Mouse (Mus musculus): ENCODE data around the gene Cd24a. TPM values are rescaled to one million over a fixed set of nuclear protein-coding genes. Genes with fewer than 3 reads are reported as not detected.

Gene Cd24a
- total RNA-seq (2021) = 10 to 100 TPM; 21.8 to 24.1 TPM
- long read RNA-seq, experiment 1, transcript Cd24a-201 (2 exons, 1,816 nt) = major isoform, 8 of 10 reads
- long read RNA-seq, experiment 1, partial matches to known transcripts = 1 of 10 reads
- long read RNA-seq, experiment 1, other reads (novel, unspliced or antisense) = 0 of 10 reads
- long read RNA-seq, experiment 2, transcript Cd24a-201 (2 exons, 1,816 nt) = major isoform, 5 of 5 reads
- long read RNA-seq, experiment 2, partial matches to known transcripts = 0 of 5 reads
- long read RNA-seq, experiment 2, other reads (novel, unspliced or antisense) = 0 of 5 reads

DNA sequence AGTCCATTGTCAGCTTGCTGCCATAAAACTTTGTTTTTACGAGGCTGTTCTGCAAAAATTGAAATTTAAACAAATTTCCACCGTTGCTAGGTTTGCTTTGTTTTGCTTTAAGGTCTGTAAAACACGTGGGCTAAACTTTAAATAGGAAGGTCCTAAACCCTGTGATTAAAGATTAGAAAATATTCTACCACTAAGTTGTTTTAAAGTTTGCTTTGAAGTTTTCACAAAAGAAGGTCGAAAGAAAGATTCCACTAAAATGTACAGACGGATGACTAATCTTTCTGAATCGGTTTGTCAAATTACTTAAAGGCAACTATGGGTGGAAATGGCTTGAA is at the start of gene Cd24a:
Gene Cd24a (plus strand): TSS at position 288 of the 335 bp plus-strand sequence.
- no peak for DNase-seq
- intact Hi-C loops (cut with DNase I) = loop anchor here (5.0 kb wide), 1 partner anchor 494 kb away; no protein-coding TSS in a partner anchor

DNA sequence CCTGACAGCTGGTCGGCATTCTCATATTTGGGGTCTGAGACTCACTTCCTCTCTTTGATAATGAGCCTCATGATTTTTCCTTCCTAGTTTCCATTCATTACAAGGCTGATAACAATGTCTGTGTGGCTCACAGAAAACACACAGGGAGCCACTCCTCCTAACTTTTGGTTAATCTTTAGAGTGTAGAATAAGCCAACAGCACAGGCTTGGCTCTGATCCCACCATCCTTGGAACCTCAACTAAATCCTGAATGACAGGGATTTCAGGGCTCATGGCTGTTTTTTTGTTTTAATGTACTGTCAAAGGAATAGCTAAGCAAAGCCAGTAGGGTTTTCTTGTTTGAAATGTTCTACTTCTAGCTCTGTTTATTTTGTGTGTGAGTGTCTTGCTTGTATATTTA is 43.7 kb upstream of the Cd24a start:
- no peak for DNase-seq
- intact Hi-C loops (cut with DNase I) = no loop called here

DNA sequence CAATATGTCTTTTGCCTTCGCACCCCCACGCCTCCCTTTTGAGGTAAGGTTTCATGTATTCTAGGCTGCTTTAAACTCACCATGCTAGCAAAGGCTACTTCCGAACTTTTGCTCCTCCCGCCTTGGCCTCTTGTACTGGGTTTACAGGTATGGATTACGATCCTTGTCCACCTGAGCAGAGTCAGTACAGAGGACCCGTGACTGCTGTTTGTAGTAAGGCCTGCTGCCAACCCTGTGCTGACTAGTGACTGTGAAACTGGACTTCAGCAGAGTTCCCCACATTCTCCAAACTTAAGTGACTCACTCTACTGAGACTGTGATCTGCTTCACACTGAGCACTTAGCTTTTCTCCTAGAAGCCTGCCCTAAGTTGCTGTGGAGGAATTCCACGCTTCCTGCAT is 40.4 kb upstream of the Cd24a start:
- intact Hi-C loops (cut with DNase I) = no loop called here
- DNase-seq = no peak

DNA sequence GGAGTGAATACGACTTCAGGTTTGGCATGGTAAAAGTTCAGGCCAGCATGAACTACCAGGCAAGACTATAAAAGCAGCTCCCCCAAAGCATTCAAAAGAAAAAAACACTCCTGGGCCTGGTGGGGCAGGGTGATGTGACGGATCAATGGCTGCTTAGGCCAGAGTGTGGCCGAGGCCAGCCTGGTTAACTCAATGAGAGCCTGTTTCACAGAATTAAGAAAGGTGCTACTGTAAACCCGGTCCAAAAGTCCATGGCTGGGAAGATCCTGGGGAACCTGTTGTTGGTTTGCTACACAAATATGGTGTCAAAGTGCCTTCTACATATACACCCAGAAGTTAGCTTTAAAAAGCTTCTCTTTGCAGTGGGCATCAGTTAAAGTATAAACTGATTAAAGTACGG is 39.3 kb upstream of the Cd24a start:
- no peak for DNase-seq
- intact Hi-C loops (cut with DNase I) = no loop called here

DNA sequence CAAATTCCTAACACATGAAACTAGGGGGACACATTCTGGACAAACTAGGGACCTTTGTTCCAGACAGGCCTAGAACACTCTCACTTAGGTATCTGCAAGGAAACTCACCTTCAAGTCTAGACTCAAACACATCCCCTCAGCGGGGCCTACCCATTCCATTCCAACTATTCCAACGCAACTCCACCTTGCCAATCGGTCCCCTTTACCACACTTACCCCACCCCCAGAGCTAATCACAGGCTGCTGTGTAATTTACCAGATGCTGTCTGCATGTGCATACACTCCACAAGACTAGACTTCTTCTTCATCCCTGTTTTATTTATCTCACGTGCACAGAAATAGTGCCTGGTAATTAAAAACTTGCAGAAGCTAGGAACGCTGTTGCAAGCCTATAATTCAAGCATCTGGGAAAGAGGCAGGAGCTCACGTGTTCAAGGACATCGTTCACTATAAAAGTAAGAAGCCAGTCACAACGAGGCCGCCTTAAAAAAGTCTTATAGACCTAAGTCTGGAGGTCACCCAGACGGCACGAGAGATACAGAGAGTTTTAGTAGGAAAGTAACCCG is 38.3 kb upstream of the Cd24a start:
- no peak for DNase-seq
- intact Hi-C loops (cut with DNase I) = loop anchor here (1.0 to 10.0 kb wide), 3 partner anchors 61 to 1525 kb away; partner anchors contain the start of gene Prep

DNA sequence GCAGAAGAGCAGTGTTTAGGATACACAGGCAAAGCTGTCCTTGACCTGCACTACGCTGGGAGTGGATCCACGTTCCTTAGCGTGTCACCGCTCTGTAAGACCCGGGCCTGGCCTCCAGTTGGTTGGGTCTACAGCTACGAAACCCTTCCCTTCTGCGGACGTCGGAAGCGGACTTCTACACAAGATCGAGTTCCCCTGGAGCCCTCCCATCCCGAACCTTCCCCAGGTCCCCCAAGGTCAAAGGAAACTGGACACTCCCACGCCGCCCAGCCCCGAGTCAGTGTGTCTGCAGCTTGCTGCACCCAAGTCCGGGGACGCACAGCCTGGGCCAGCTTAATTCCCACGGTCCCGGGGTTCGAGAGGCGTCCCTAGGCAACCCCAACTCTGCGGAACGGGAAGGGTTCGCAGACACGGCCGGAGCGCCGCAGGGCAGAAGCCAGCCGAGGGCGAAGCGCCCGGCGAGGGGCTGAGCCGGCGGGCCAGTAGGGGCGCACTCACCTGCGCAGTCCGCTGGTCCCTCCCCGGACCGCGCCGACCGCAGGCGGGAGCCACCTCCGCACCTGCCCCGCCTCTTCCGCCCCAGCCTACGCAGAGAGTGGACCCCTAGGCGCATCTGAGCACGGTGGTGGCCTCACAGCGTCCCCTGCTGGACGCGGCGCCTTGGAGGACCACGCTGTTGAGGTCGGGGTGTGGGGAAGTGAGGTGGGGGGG is 37.5 kb upstream of the Cd24a start, which contains the start of gene 1700021F05Rik:
Gene 1700021F05Rik (minus strand): TSS at position 553 of the 711 bp plus-strand sequence.
- DNase-seq = peak; percentile 98
- intact Hi-C loops (cut with DNase I) = loop anchor here (1.0 to 10.0 kb wide), 3 partner anchors 61 to 1524 kb away; partner anchors contain the start of gene Prep

DNA sequence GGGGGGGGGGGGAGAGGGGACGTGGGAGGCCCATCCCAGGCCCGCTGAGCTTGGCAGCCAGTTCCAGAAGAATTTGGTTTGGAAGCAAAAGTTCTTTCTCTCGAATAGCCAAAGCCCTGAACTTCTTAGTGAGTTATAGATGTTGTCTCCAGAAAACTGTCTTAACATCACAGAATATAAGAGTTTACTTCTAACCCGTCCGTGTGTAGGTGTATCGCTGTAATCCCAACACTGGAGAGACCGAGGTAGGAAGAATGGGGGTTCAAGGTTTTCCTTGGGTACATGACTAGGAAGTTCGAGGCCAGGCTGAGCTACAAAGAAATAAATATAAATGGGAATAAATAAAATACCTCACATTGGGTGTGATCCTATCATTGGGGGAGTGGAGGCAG is 36.9 kb upstream of the Cd24a start:
- intact Hi-C loops (cut with DNase I) = loop anchor here (10.0 kb wide), 2 partner anchors 586 to 1524 kb away; partner anchors contain the start of gene Prep
- DNase-seq = no peak

DNA sequence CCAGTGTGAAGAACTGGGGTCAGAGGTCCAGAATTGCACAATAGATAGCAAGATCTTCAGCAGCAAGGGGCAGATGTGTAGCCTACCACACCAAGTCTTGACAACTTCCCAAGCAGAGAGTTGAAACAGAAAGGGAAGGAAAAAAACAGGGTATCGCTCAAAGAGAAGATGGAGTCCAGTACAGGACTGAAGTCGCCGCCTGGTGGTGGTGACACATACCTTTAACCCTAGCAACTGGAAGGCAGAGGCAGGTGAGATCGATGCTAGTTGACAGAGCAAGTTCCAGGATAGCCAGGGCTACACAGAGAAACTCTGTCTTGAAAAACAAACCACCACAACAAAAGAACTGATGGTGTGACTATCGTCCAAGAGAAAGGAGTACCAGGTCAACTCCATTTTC is 28.7 kb upstream of the Cd24a start:
- no peak for DNase-seq
- intact Hi-C loops (cut with DNase I) = loop anchor here (10.0 kb wide), 2 partner anchors 595 to 1515 kb away; partner anchors contain the start of gene Prep

DNA sequence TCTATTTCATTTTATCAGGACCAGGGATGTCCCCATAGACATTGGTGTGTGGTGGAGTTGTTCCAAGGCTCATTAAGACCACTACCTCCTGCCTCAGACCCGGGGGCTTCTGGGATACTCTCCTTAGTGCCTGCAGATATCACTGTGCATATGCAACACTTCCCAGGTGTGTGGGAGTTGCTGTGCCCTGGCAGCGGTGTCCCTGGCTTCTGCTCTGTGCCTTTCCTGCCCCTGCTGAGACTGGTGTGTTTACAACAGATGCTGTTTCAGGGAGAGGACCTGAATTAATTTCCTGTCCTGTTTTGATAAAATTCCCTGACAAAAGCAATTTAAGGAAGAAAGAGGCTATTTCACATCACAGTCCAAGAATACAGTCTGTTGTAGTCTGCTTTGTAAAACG is 27.2 kb upstream of the Cd24a start:
- intact Hi-C loops (cut with DNase I) = no loop called here
- DNase-seq = no peak

DNA sequence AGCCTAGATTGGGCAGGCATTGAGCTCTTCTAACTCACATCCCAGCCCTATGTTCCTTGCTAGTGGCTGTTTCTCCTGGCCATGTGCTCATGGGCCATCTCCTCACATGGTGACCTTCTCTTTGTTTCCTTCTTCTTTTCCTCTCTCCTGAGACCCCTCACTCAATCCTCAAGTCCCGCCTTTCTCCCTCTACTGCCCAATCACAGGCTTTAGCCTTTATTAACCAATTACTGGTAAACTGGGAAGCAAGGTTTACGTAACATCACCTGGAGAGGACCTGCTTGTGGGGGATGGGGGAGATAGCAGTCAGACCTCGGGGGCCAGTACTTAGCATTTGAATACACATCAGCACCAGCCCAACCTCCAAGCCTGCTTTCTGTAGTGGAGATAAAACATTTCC is 26.7 kb upstream of the Cd24a start:
- intact Hi-C loops (cut with DNase I) = no loop called here
- DNase-seq = no peak

DNA sequence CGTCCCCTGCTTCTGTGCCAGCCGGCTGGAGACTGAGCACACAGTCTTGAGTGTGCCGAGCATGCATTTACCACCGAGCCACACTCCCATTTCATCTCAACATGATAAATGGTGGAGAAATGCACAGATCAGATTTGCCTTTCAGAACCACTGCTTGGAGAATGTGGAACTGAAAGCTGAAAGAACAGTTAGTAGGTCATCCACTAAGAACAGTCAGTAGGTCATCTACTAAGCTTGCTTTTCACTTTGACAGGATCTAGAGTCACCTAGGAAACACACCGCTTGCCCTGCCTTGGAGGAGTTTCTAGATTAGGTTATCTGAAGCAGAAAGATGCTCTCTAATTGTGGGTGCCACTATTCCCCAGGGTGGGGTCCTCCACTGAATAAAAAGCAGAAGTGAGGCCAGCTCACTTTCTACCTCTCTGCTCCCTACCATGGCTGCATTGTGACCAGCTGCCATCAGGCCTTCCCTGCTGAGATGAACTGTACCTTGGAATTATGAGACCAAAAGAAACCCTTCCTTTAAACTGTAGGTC is 20.4 kb upstream of the Cd24a start:
- intact Hi-C loops (cut with DNase I) = no loop called here
- DNase-seq = no peak

DNA sequence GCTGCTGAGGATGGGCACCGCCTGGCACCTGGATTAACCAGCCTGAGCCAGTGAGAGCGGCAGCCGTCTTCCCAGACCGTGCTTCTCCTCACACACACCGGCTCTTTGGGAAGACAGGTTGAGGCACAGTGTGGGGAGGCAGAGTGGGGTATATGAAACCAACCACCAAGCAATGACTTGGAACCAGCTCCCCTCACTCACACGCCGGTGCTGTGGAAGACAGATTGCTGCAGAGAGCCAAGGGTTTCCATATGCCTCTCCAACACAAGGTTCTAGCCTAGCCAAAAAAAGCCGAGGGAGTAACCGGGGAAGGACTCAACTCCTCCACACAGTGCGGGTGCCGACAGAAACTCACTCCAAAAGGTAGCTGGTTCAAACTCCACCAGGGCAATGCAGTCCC is 18.8 kb upstream of the Cd24a start:
- intact Hi-C loops (cut with DNase I) = no loop called here
- DNase-seq = no peak

DNA sequence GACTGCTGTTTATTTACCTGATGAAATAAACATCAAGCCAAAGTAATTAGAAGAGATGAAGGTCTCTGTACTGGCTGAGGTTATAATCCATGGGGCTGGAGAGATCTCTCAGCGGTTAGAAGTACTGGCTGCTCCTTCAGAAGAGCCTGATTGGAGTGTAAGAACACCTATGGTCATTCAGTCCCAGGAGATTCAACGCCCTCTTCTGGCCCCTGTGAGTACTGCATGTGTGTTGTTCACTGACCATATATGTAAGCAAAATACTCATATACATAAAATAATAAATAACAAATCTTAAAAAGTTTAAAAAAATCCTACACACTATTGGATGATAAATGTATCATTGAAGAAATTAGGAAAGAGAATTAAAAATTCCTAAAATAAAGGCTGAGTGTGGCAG is 17.3 kb upstream of the Cd24a start:
- no peak for DNase-seq
- intact Hi-C loops (cut with DNase I) = no loop called here

DNA sequence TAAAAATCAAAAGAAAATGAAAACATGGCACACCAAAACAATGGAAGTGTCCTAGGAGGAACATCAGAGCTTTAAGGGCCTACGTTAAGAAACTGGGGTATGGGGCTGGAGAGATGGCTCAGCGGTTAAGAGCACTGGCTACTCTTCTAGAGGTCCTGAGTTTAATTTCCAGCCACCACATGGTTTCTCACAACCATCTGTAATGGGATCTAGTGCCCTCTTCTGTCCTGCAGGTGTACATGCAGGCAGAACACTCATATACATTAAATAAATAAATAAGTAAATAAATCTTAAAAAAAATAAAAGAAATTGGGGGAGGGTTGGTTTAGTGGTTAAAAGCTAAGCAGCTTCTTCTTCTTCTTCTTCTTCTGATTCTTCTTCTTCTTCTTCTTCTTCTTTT is 16.8 kb upstream of the Cd24a start:
- DNase-seq = no peak
- intact Hi-C loops (cut with DNase I) = no loop called here

DNA sequence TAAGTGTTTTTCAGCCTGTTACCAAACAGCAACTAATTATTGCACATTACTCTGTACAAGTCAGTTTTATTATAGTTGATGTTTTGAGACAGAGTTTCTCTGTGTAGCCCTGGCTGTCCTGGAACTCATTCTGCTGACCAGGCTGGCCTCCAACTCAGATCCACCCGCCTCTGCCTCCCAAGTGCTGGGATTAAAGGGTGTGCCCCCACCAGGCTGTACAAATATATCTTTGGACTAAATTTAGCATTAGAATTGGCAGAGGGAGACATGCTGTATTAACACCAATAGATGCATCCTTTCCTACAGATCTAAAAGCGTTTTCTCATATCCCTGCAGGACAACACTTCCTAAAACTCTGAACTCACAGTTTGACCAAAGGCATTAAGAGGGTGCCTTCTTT is 3.7 kb upstream of the Cd24a start:
- no peak for DNase-seq
- intact Hi-C loops (cut with DNase I) = loop anchor here (1.0 to 2.0 kb wide), 2 partner anchors 296 to 345 kb away; no protein-coding TSS in a partner anchor

DNA sequence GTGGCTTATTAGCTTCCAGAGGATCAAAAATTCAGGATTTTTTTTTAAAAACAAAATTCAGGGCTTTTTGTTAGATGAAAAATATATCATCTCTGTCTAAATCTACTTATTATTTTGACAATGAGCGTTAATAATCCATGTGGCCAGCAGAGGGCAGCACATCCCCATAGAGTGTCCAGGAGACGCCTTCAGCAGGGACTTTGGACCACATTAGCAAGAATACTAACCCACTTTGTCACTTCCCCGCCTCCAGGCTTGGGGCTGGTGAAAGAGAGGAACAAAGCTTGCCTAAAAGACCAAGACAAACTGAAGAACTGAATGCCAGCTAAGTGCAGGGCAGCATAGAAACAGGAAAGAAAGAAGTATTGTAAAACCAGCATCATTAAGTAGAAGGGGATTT is 3.1 kb upstream of the Cd24a start:
- intact Hi-C loops (cut with DNase I) = loop anchor here (1.0 to 5.0 kb wide), 3 partner anchors 296 to 497 kb away; no protein-coding TSS in a partner anchor
- peak; percentile 77 to 87 for DNase-seq

DNA sequence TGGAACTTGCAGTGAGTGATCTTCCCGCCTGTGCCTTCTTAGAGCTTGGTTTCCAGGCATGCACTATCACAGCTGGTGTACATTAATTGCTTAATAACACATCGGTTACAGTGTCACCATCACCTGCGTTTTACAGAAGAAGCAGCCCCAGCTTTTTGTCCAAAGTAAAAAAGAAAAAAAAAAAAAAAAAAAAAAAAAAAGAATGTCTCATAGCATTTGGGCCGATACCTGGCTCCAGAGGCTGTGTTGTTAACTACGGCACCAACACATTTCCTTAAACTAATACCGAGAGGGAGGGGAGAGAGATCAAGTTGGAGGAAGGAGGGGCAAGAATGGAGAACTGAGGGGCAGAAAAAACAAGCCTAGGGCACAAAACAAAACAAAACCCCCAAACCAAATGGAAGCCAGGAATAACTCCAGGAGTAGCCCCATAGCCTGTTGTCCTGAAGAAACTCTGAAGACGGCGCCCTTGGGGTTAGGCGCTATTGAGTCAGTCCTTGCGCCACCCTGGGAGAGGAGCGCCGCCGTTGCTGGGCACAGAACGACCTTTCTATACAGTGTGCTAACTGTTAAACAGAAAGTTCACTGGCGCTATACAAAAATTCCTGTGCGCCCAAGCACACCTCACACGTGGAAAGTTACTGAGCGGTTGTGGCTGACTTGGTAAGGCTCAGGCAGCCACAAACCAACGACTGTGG is 636 bp upstream of the Cd24a start:
- intact Hi-C loops (cut with DNase I) = loop anchor here (5.0 kb wide), 1 partner anchor 495 kb away; no protein-coding TSS in a partner anchor
- DNase-seq = peak in 1 of 2 experiments; percentile 3

DNA sequence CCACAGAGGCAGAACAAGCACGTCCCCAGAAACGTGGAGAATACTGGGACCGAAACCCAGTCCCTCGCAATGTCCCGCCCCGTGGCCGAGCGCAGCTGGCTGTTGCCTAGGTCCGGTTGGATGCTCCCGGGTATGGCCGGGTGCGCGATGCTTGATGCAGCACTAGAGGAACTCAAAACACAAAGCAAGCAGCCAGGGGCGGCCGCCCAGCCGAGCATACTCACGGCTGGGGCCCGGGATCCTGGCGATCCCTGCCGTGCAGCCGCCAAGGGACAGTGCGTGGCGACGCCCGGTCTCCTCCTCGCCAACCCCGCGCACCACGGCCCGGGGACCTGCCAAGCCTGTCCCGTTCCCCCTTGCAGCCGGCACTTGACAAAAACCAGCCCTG is 276 bp downstream of the Cd24a start:
- intact Hi-C loops (cut with DNase I) = loop anchor here (5.0 kb wide), 1 partner anchor 494 kb away; no protein-coding TSS in a partner anchor
- peak; percentile 36 to 44 for DNase-seq

DNA sequence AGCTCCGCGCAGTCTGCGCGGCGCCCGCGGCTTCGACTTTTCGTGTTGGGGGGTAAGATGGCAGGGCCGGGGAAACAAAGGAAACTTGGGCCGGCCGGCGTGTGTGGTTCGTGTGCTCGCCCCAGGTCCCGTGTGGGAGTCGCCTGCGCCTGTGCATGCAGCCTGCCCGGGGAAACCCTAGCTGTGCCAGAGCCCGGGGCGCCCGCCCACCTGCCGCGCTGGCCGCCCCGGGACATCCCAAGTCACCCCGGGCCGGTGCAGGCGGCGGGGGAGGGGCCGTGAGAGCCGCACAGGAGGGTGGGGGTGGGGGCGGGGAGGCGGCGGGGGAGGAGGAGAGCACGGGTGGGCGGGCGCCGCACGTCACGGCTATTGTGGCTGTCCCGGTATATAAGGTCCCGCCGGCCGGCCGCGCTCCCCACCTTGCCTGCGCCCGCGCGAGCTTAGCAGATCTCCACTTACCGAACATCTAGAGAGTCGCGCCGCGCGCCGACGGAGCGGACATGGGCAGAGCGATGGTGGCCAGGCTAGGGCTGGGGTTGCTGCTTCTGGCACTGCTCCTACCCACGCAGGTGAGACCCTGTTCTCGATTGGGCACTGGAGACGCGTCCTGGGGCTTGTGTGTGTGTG is 783 bp downstream of the Cd24a start:
- intact Hi-C loops (cut with DNase I) = loop anchor here (5.0 kb wide), 1 partner anchor 493 kb away; no protein-coding TSS in a partner anchor
- DNase-seq = peak; percentile 39 to 48

Measured in heart, postnatal 14 days (tissue).